Mouse (Mus musculus) myocyte (in vitro differentiated cells): ENCODE data around the gene Slc6a13.

Experiments
- E2F4 ChIP-seq: IDR thresholded peaks from one replicate; pipeline ENCODE4 v1.6.1; 2011; ENCODE audit warnings: mild to moderate bottlenecking, control low read depth, moderate library complexity; ENCODE audit not compliant: insufficient read depth
- MYOG ChIP-seq, 3 experiments: IDR thresholded peaks; one replicate each; pipeline ENCODE4 v1.6.1; 2011; ENCODE audit warnings: control low read depth in 2 of 3, low read depth in 2 of 3, mild to moderate bottlenecking in 2 of 3; ENCODE audit not compliant: insufficient read length in 2 of 3, control insufficient read depth in 1 of 3, insufficient read depth in 1 of 3
- POLR2A ChIP-seq: IDR thresholded peaks from one replicate; pipeline ENCODE4 v1.6.1; 2011; ENCODE audit warnings: low read depth, mild to moderate bottlenecking, control low read depth, moderate library complexity; ENCODE audit not compliant: insufficient read length
- REST ChIP-seq: IDR thresholded peaks from one replicate; pipeline ENCODE4 v1.6.1; 2011; ENCODE audit warnings: mild to moderate bottlenecking, control low read depth, moderate library complexity; ENCODE audit not compliant: insufficient read depth, insufficient read length

- TF ChIP-seq POLR2A, result no peak
- TF ChIP-seq E2F4, result no peak
- TF ChIP-seq MYOG (IDR thresholded peaks at IDR 0.05; ENCODE audit: control insufficient read depth in 1 of 3, insufficient read depth in 1 of 3, insufficient read length in 2 of 3, low read depth in 2 of 3), result no peak
- no peak for TF ChIP-seq REST
Observed at GRCm38 (mm10) chr6:121385397-121385796, 85.4 kb downstream of the Slc6a13 start.
